In the genomic region with DNA sequence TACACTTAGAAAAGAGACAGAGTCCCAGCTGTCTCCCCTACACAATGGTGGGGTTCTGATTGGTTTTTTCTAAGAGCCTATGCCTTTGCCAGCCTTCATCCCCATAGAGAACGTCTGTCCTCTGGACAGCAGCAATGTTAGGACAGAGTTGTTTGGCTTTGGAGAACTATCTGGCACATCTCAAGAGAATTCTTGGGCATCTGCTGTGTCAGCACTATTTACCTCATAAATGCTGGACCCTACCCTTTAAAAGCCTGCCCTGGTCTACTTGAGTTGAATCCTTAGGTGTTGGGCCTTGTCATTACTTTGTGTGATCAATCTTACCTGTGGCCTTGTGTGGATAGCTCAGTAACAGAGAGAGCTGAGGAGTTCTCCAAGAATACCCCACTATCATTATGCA, we compare ENCODE assay signal across 30 mouse cellular contexts.
DNase-seq lines count a peak whose midpoint lies in the region; ATAC-seq and TF ChIP-seq lines count a peak whose summit lies in the region.
"Had no signal": no experiment of that assay in that cellular context is flagged by ENCODE, and none has a peak within 500 bp of the region (broad histone marks: within the 10 kb centered on the region; RNA-seq: fewer than 3 reads in every experiment).

No protein-coding gene starts in this region.

- no peak for TF ChIP-seq CTCF in liver, postnatal 0 days (IDR thresholded peaks at IDR 0.05; ENCODE audit: low read depth)

- peak overlapping the region; percentile 65; the same call in 1 of the 2 replicates for H3K27ac ChIP-seq in liver, embryonic 11.5 days (ENCODE audit: low read depth, low read length)
- no peak overlapping the region for H3K27ac ChIP-seq in ES-E14 (ENCODE audit: insufficient read depth, low read depth, low read length, poor library complexity, severe bottlenecking)
- H3K27ac ChIP-seq in liver, embryonic 12.5 days = peak overlapping the region; percentile 100
- H3K27ac ChIP-seq in liver, postnatal 0 days (ENCODE audit: low read depth) = peak overlapping the region; percentile 73
- H3K27ac ChIP-seq: embryonic facial prominence, embryonic 10.5 days; embryonic facial prominence, embryonic 15.5 days; forebrain, embryonic 12.5 days; heart, adult 2 months; heart, embryonic 15.5 days; hindbrain, embryonic 12.5 days; kidney, embryonic 15.5 days; limb, embryonic 12.5 days; neural tube, embryonic 12.5 days had no signal

- no peaks in the 10 kb centered on the region for H3K9me3 ChIP-seq in liver, embryonic 11.5 days (ENCODE audit: control insufficient read depth, low read length)
- no peaks in the 10 kb centered on the region for H3K9me3 ChIP-seq in ES-E14 (ENCODE audit: control insufficient read depth, insufficient read depth, low read depth, low read length)
- no peaks in the 10 kb centered on the region for H3K9me3 ChIP-seq in liver, embryonic 12.5 days (replicated peaks)
- H3K9me3 ChIP-seq in liver, postnatal 0 days (ENCODE audit: low read length) = no peaks in the 10 kb centered on the region
- H3K9me3 ChIP-seq: embryonic facial prominence, embryonic 10.5 days; embryonic facial prominence, embryonic 15.5 days; forebrain, embryonic 12.5 days; heart, embryonic 15.5 days; hindbrain, embryonic 12.5 days; kidney, embryonic 15.5 days; limb, embryonic 12.5 days; neural tube, embryonic 12.5 days had no signal

- ATAC-seq in liver, embryonic 11.5 days (replicated peaks; ENCODE audit: low FRiP score) = no peak
- no peak for ATAC-seq in liver, embryonic 12.5 days
- ATAC-seq in liver, postnatal 0 days = no peak
- ATAC-seq: activated CD4-positive, CD25-positive, alpha-beta regulatory T cell, adult 4 months; lung, postnatal 0 days had no signal

- in situ Hi-C loops in ES-E14 (cut with MboI; ENCODE audit: low sequenced_read_pairs in 2 of 2, unreplicated experiment in 2 of 2) = no loop called here

- no peaks in the 10 kb centered on the region for H3K36me3 ChIP-seq in liver, embryonic 11.5 days (ENCODE audit: control insufficient read depth, insufficient read depth, low read length)
- no peaks in the 10 kb centered on the region for H3K36me3 ChIP-seq in ES-E14 (ENCODE audit: control insufficient read depth, insufficient read depth, low read length, poor library complexity, severe bottlenecking)
- H3K36me3 ChIP-seq in liver, embryonic 12.5 days = no peaks in the 10 kb centered on the region
- peaks cover 3% of the 10 kb centered on the region for H3K36me3 ChIP-seq in liver, postnatal 0 days (replicated peaks; ENCODE audit: insufficient read depth, low read length)
- H3K36me3 ChIP-seq: embryonic facial prominence, embryonic 10.5 days; embryonic facial prominence, embryonic 15.5 days; forebrain, embryonic 12.5 days; heart, embryonic 15.5 days; hindbrain, embryonic 12.5 days; kidney, embryonic 15.5 days; limb, embryonic 12.5 days; neural tube, embryonic 12.5 days had no signal

- H3K4me2 ChIP-seq in liver, embryonic 11.5 days = no peak overlapping the region
- no peak overlapping the region for H3K4me2 ChIP-seq in liver, embryonic 12.5 days
- no peak overlapping the region for H3K4me2 ChIP-seq in liver, postnatal 0 days (ENCODE audit: low read depth, low read length)
- H3K4me2 ChIP-seq: embryonic facial prominence, embryonic 15.5 days; forebrain, embryonic 12.5 days; heart, embryonic 15.5 days; hindbrain, embryonic 12.5 days; kidney, embryonic 15.5 days; limb, embryonic 12.5 days; neural tube, embryonic 12.5 days had no signal

- H3K27me3 ChIP-seq in liver, embryonic 11.5 days (replicated peaks; ENCODE audit: control insufficient read depth, insufficient read depth, low read length) = no peaks in the 10 kb centered on the region
- H3K27me3 ChIP-seq in liver, embryonic 12.5 days (replicated peaks) = no peaks in the 10 kb centered on the region
- H3K27me3 ChIP-seq in liver, postnatal 0 days (ENCODE audit: insufficient read depth, low read length) = no peaks in the 10 kb centered on the region
- H3K27me3 ChIP-seq: embryonic facial prominence, embryonic 15.5 days; forebrain, embryonic 12.5 days; heart, embryonic 15.5 days; hindbrain, embryonic 12.5 days; kidney, embryonic 15.5 days; neural tube, embryonic 12.5 days had no signal

- no peak overlapping the region for H3K9ac ChIP-seq in liver, embryonic 11.5 days (ENCODE audit: low read depth, low read length)
- no peak overlapping the region for H3K9ac ChIP-seq in ES-E14 (ENCODE audit: insufficient read depth, low read depth, low read length, poor library complexity, severe bottlenecking)
- peak overlapping the region; percentile 55 for H3K9ac ChIP-seq in liver, embryonic 12.5 days
- no peak overlapping the region for H3K9ac ChIP-seq in liver, postnatal 0 days (replicated peaks)
- H3K9ac ChIP-seq: embryonic facial prominence, embryonic 15.5 days; forebrain, embryonic 12.5 days; heart, embryonic 15.5 days; hindbrain, embryonic 12.5 days; kidney, embryonic 15.5 days; limb, embryonic 12.5 days; neural tube, embryonic 12.5 days had no signal

- H3K4me3 ChIP-seq in liver, embryonic 11.5 days (ENCODE audit: low read depth, low read length) = no peak overlapping the region
- no peak overlapping the region for H3K4me3 ChIP-seq in ES-E14 (ENCODE audit: insufficient read depth in 1 of 2, low read depth in 1 of 2, low read length in 2 of 2, poor library complexity in 1 of 2, severe bottlenecking in 1 of 2)
- no peak overlapping the region for H3K4me3 ChIP-seq in liver, embryonic 12.5 days
- H3K4me3 ChIP-seq in liver, postnatal 0 days (ENCODE audit: low read depth, low read length) = no peak overlapping the region
- H3K4me3 ChIP-seq: embryonic facial prominence, embryonic 10.5 days; embryonic facial prominence, embryonic 15.5 days; forebrain, embryonic 12.5 days; heart, adult 2 months; heart, embryonic 15.5 days; hindbrain, embryonic 12.5 days; kidney, embryonic 15.5 days; limb, embryonic 12.5 days; neural tube, embryonic 12.5 days had no signal

- TF ChIP-seq EP300 in liver, postnatal 0 days (IDR thresholded peaks at IDR 0.05; ENCODE audit: low read depth) = no peak

- H3K4me1 ChIP-seq in liver, embryonic 11.5 days (replicated peaks; ENCODE audit: control insufficient read depth, insufficient read depth, low read length) = peaks cover 73% of the 10 kb centered on the region
- H3K4me1 ChIP-seq in ES-E14 (ENCODE audit: control insufficient read depth in 2 of 2, insufficient read depth in 2 of 2, low read length in 2 of 2, poor library complexity in 1 of 2) = no peaks in the 10 kb centered on the region
- H3K4me1 ChIP-seq in liver, embryonic 12.5 days = peaks cover 94% of the 10 kb centered on the region
- H3K4me1 ChIP-seq in liver, postnatal 0 days (ENCODE audit: insufficient read depth) = peaks cover 42% of the 10 kb centered on the region
- H3K4me1 ChIP-seq: embryonic facial prominence, embryonic 15.5 days; forebrain, embryonic 12.5 days; hindbrain, embryonic 12.5 days; limb, embryonic 12.5 days; neural tube, embryonic 12.5 days had no signal

- DNase-seq in liver, embryonic 11.5 days (ENCODE audit: low spot score) = no peak
- DNase-seq in liver = no peak
- DNase-seq in ES-E14 (ENCODE audit: low read depth, low spot score) = no peak
- DNase-seq in liver, postnatal 0 days = no peak
- DNase-seq in thymus, postnatal 0 days (ENCODE audit: low spot score) = no peak
- no peak for DNase-seq in left cerebral cortex, adult 8-10 months (ENCODE audit: low spot score in 2 of 2)
- DNase-seq: adrenal gland, adult 2 months; adrenal gland, postnatal 36 days; cerebellum, adult 8-10 months; cerebellum, postnatal 25 days; gastrocnemius, postnatal 10 days; heart, adult 2 months; kidney, adult 18-20 months; kidney, postnatal 25 days; lung, adult 18-20 months; lung, postnatal 4 days; midbrain, embryonic 14.5 days; right cerebral cortex, adult 18-20 months; thymus, adult 2 months had no signal

- 61% methylated on average over 1 of the region's 1 CpGs for WGBS in liver, embryonic 11.5 days
- 44% methylated on average over 1 of the region's 1 CpGs for WGBS in liver, embryonic 12.5 days (ENCODE audit: insufficient replicate concordance)
- 56% methylated on average over 1 of the region's 1 CpGs for WGBS in liver, postnatal 0 days (ENCODE audit: insufficient replicate concordance)

TF ChIP-seq in ES-E14, 5 proteins besides CTCF, POLR2A, EP300 and RAD21:
- TF ChIP-seq ZC3H11A (IDR thresholded peaks at IDR 0.05; ENCODE audit: borderline replicate concordance, low read depth, low read length) (no peak), ZNF384 (IDR thresholded peaks at IDR 0.05; ENCODE audit: low read depth, low read length) (no peak), CHD2 (IDR thresholded peaks at IDR 0.05; ENCODE audit: low read depth, low read length) (no peak), MAFK (IDR thresholded peaks at IDR 0.05; ENCODE audit: insufficient read depth, low read depth, low read length) (0 out of 2 replicates have a peak, but pooled peaks have one; percentile 64), HCFC1 (IDR thresholded peaks at IDR 0.05; ENCODE audit: borderline replicate concordance, insufficient read depth, low read length) (no peak)
